Mouse (Mus musculus): ENCODE results near the gene Senp8. TPM values are rescaled to one million over a fixed set of nuclear protein-coding genes. Genes with fewer than 3 reads are reported as not detected.

Gene Senp8
- polyA plus RNA-seq, 1 experiment from 2014 or later = 24.1 TPM

Other genes starting within 250 kb of the Senp8 start
- gene Hexa, start 211.2 kb downstream of the Senp8 start, polyA plus RNA-seq (2014; fragmentation: Nextera tagmentation; extraction: Ambion mirVana) = 51.2 and 54.9 TPM in 2 replicates
- gene Tmem202, start 210.9 kb downstream of the Senp8 start, polyA plus RNA-seq (2014; fragmentation: Nextera tagmentation; extraction: Ambion mirVana) = 0.14 and 0.15 TPM in 2 replicates
- 10.7 and 12.1 TPM in 2 replicates for gene Celf6, start 172.8 kb downstream of the Senp8 start, polyA plus RNA-seq (2014; fragmentation: Nextera tagmentation; extraction: Ambion mirVana)
- gene Parp6, start 133.4 kb downstream of the Senp8 start, polyA plus RNA-seq (2014; fragmentation: Nextera tagmentation; extraction: Ambion mirVana) = 133 and 134 TPM in 2 replicates
- 1,589 and 1,915 TPM in 2 replicates for gene Pkm, start 94.3 kb downstream of the Senp8 start, polyA plus RNA-seq (2014; fragmentation: Nextera tagmentation; extraction: Ambion mirVana)
- gene Gramd2, start 70.6 kb downstream of the Senp8 start, polyA plus RNA-seq (2014; fragmentation: Nextera tagmentation; extraction: Ambion mirVana) = 0.07 and 0.43 TPM in 2 replicates
- gene Myo9a, start 186 bp upstream of the Senp8 start, polyA plus RNA-seq (2014; fragmentation: Nextera tagmentation; extraction: Ambion mirVana) = 22.2 and 25.3 TPM in 2 replicates
- gene Nr2e3, start 209.9 kb upstream of the Senp8 start, polyA plus RNA-seq (2014; fragmentation: Nextera tagmentation; extraction: Ambion mirVana) = 0.17 TPM in 1 of 2 replicates, not detected in the other

All from hindbrain, embryonic 11.5 days (tissue).